Mouse (Mus musculus) heart, postnatal 0 days (tissue): ENCODE measurements around the gene Mybpc1.

Source experiments
- CTCF ChIP-seq: IDR thresholded peaks from 2 replicates; pipeline ENCODE4 v1.5.1; 2016; ENCODE audit warnings: antibody characterized with exemption, control low read depth, low read depth
- EP300 ChIP-seq: IDR thresholded peaks from 2 replicates; pipeline ENCODE4 v1.6.1; 2016; ENCODE audit warnings: antibody characterized with exemption, low read depth

DNA sequence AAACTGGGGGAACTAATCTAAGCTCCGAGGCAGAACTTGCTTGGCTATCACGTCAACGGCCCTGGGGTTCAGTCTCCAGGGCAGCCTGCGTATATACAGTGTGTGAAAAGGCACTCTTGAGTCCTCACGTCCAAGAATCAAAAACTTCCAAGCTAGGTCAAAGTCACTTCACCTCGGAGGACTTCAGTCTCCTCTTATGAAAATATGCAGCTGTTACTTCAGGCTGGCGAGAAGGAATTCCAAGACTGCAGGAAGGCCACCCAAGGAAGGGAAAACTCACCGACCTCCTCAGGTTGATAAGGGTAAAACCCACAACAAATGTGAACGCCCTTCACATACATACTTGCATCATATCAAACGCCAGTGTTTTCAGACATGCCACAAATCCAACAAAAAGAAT, 103.6 kb downstream of the Mybpc1 start:
- TF ChIP-seq EP300, result no peak
- no peak for TF ChIP-seq CTCF
